Mouse (Mus musculus) CD8-positive naive resting alpha-beta T cell, adult 57 days (primary cell): ENCODE results near the gene Mindy1. TPM values are rescaled to one million over a fixed set of nuclear protein-coding genes. Genes with fewer than 3 reads are reported as not detected.

Source experiments
- total RNA-seq: library from RNA; stranded (reverse); gene quantifications from one replicate; pipeline ENCODE4 v1.2.4, GENCODE M21; 2023

The Mindy1 gene
- total RNA-seq = 14.1 TPM

GRCm38 (mm10) chr3:95281216-95282126 lies at the start of gene Mindy1, which contains the start of gene Prune1:
Gene Mindy1 (plus strand): TSS chr3:95281345.
Gene Prune1 (minus strand): TSS chr3:95282076.

DNA sequence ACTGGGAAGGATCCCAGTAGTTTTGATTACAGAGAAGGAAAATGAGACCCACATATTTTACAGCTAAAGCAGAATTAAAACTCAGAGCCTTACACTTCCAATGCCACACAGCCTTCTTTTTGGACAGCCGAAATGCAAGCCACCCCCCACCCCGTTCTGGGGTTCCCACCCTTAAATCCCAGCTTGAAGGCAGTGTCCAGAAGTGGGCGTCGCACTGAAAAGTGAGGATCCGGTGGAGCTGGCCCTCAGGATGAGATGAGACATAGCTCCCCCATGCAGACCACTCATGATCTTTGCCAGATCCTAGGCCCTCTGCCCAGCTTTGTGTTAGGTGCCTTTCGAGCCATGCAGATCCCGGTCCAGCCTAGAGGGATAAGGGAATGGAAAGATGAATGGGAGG lies 39.6 kb upstream of the Mindy1 start, which contains the start of gene Gm128:
Gene Gm128 (minus strand): TSS at position 101 of the 400 bp plus-strand sequence.

GRCm38 (mm10) chr3:95250783-95251424 lies 30.2 kb upstream of the Mindy1 start, which contains the start of gene Bnipl:
Gene Bnipl (minus strand): TSS chr3:95251193.

DNA sequence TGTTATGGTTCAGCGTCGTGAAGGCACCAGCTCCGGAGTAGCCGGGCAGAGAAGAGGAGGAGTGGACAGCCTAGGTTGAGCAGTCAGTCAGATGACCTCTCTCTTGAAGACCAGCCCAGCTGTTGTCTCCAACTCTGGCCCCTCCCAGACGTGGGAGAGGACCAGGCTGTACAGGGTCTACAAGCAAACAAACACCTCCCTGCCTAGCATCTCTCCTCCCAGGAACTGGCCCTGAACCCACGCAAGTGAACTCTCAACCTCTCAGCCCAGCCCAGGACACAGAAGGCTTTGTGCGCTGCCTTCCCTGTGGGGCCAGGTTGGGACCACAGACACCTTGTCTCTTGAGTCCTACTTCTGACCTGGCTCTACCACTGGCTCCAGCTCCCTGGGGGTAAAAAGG lies 26.0 kb downstream of the Mindy1 start, which contains the start of gene Anxa9:
Gene Anxa9 (minus strand): TSS at position 77 of the 400 bp plus-strand sequence.

GRCm38 (mm10) chr3:95314486-95315093 lies 33.4 kb downstream of the Mindy1 start, which contains the start of gene Cers2:
Gene Cers2 (plus strand): TSS chr3:95314791.

Other genes starting within 250 kb of the Mindy1 start
- 127 TPM for gene Psmd4, start 238.7 kb upstream of the Mindy1 start, total RNA-seq
- gene Pip5k1a, start 174.4 kb upstream of the Mindy1 start, total RNA-seq = 54.4 TPM
- 48.9 TPM for gene Vps72, start 170.3 kb upstream of the Mindy1 start, total RNA-seq
- gene Tmod4, start 156.9 kb upstream of the Mindy1 start, total RNA-seq = 2.5 TPM
- gene Scnm1, start 147.3 kb upstream of the Mindy1 start, total RNA-seq = 99.1 TPM
- gene Lysmd1, start 147.3 kb upstream of the Mindy1 start, total RNA-seq = 5.1 TPM
- 73.5 TPM for gene Tnfaip8l2, start 139.0 kb upstream of the Mindy1 start, total RNA-seq
- gene Sema6c, start 120.9 kb upstream of the Mindy1 start, total RNA-seq = 2.2 TPM
- 79.5 TPM for gene Gabpb2, start 63.4 kb upstream of the Mindy1 start, total RNA-seq
- gene Cdc42se1, start 52.6 kb upstream of the Mindy1 start, total RNA-seq = 223 TPM
- 15.7 TPM for gene Mllt11, start 49.2 kb upstream of the Mindy1 start, total RNA-seq
- gene Gm128, start 39.7 kb upstream of the Mindy1 start, total RNA-seq = not detected
- gene Bnipl, start 30.2 kb upstream of the Mindy1 start, total RNA-seq = not detected
- gene Prune1, start 731 bp downstream of the Mindy1 start, total RNA-seq = 8.6 TPM
- gene Anxa9, start 25.8 kb downstream of the Mindy1 start, total RNA-seq = 0.31 TPM
- gene Cers2, start 33.4 kb downstream of the Mindy1 start, total RNA-seq = 95.4 TPM
- gene Setdb1, start 75.9 kb downstream of the Mindy1 start, total RNA-seq = 36.6 TPM
- gene 4930558C23Rik, start 121.5 kb downstream of the Mindy1 start, total RNA-seq = not detected
- gene Arnt, start 153.0 kb downstream of the Mindy1 start, total RNA-seq = 70.6 TPM
- gene Ctsk, start 217.9 kb downstream of the Mindy1 start, total RNA-seq = 1.9 TPM
- 89.0 TPM for gene Ctss, start 245.4 kb downstream of the Mindy1 start, total RNA-seq